Mouse (Mus musculus) layer of hippocampus, adult 8-10 months (tissue): Measurements from ENCODE around the gene Usp53. TPM values are rescaled to one million over a fixed set of nuclear protein-coding genes. Genes with fewer than 3 reads are reported as not detected.

Experiments
- DNase-seq, 2 experiments: peaks; one replicate each; pipeline ENCODE4 v3.0.0; 2022; ENCODE audit warnings: low spot score in 2 of 2
- microRNA-seq, 2 experiments: library from miRNA; unstranded; fragments of <30 nt; microRNA quantifications; one replicate each; pipeline ENCODE4 v1.2.0; 2022
- total RNA-seq, 4 experiments: library from RNA; stranded (reverse); gene quantifications; 2 replicates each; pipeline ENCODE4 v1.2.4; 2022

The Usp53 gene
- total RNA-seq, 4 experiments from 2014 or later, result 25.9 to 36.7 (median 29.5) TPM

DNA sequence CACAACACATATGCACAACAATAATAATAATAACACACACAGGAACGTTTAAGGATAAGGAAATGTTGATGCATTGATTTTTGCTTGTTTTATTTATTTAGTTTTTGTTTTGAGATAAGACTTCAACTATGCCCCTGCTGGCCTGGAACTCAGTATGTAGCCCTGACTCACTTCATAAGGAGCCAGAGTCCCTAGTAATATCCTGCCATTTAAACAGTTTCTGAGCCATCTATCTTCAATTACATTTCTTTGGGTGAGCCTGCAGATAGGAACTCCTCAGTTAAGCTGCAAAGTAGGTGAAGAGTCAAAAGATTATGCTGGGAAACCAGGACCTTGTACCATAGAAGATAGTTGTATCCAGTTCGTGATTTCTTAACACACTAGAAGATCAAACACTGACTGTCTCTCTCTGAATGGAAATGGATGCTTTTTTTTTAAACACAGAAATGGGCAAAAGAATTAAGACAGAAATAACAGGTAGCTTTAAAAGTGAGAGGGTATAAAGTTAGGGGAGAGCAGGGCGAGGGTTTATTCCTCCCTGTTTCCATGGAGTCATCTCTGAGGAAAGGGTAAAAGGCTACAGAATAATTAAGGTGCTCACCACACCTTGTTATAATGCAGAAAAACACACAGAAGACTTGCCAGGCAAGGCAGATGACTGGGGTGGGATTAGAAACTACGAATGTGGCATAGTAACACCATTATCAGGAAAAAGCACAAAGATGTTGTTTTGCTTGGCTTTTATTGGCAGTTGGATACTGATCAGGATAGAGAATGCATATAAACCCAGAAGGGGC is 96.6 kb downstream of the Usp53 start:
- no peak for DNase-seq

Small RNA genes within 50 kb of the gene (microRNA-seq; reads per million reads assigned to microRNA genes)
- 0 reads per million in 2 experiments for gene Gm22066

Other genes starting within 250 kb of the Usp53 start
- gene Fabp2, start 89.4 kb downstream of the Usp53 start, total RNA-seq, result not detected
- not detected for gene Gm10959, start 65.2 kb downstream of the Usp53 start, total RNA-seq
- 10 to 100 TPM; 43.3 to 54.4 (median 47.0) TPM for gene 1810037I17Rik, start 60.3 kb downstream of the Usp53 start, total RNA-seq
- 1 to 10 TPM in 2 of 4 experiments, under 1 TPM in 1, not detected in 1; 0.96 to 1.7 (median 1.3) TPM for gene Myoz2, start 50.5 kb upstream of the Usp53 start, total RNA-seq